Mouse (Mus musculus) embryonic facial prominence, embryonic 10.5 days (tissue): ENCODE data around the gene Tedc1. TPM values are rescaled to one million over a fixed set of nuclear protein-coding genes. Genes with fewer than 3 reads are reported as not detected.
"Not testable (repeated sequence)": the region's sequence is repeated elsewhere in the genome, so short reads cannot be mapped to it uniquely, and the experiment has no call there.

ENCODE experiments used
- DNase-seq: peaks from one replicate; pipeline ENCODE4 v3.0.0-alpha.2; 2017; ENCODE audit warnings: low spot score
- H3K27ac ChIP-seq: fragments of 300-500 bp; sonication (generic); replicated peaks from 2 replicates; pipeline ENCODE4 v1.5.1; 2016; ENCODE audit warnings: mild to moderate bottlenecking
- H3K27me3 ChIP-seq: fragments of 300-500 bp; sonication (generic); replicated peaks from 2 replicates; pipeline ENCODE4 v1.6.1; 2016; ENCODE audit warnings: low read depth, mild to moderate bottlenecking; ENCODE audit not compliant: poor library complexity, severe bottlenecking
- H3K36me3 ChIP-seq: fragments of 300-500 bp; sonication (generic); replicated peaks from 2 replicates; pipeline ENCODE4 v1.6.1; 2016; ENCODE audit warnings: mild to moderate bottlenecking, moderate library complexity
- H3K4me1 ChIP-seq: fragments of 300-500 bp; sonication (generic); 2 replicates; pipeline ENCODE4 v1.6.1; 2016
- H3K4me3 ChIP-seq: fragments of 300-500 bp; sonication (generic); 2 replicates; pipeline ENCODE4 v1.5.1; 2016; ENCODE audit warnings: mild to moderate bottlenecking, moderate library complexity
- H3K9me3 ChIP-seq: fragments of 300-500 bp; sonication (generic); 2 replicates; pipeline ENCODE4 v1.6.1; 2016; ENCODE audit warnings: mild to moderate bottlenecking
- WGBS: fragments of 180-500 bp; shearing (Covaris S2); methylation state at CpG from one replicate; pipeline ENCODE4 v1.1.7; 2016; 5-methylcytosine and 5-hydroxymethylcytosine counted together
- polyA plus RNA-seq: library from polyadenylated mRNA; unstranded; fragments of >200 nt; fragmentation: Nextera tagmentation; extraction: Ambion mirVana; gene quantifications from 2 replicates; pipeline ENCODE4 v1.2.1, GENCODE M21; 2016

The Tedc1 gene
- polyA plus RNA-seq, 1 experiment from 2014 or later = 59.4 TPM

- Histone ChIP-seq H3K4me3 (no peak overlapping the region), H3K9me3 (no peaks in the 10 kb centered on the region), H3K36me3 (peaks cover 21% of the 10 kb centered on the region), H3K27me3 (no peaks in the 10 kb centered on the region), H3K4me1 (peaks cover 13% of the 10 kb centered on the region), H3K27ac (no peak overlapping the region)
- WGBS = 87% methylated on average over 9 of the region's 9 CpGs
- no peak for DNase-seq
Measured at GRCm38 (mm10) chr12:113168031-113168536, 11.9 kb downstream of the Tedc1 start.

- H3K4me1 ChIP-seq = no peaks in the 10 kb centered on the region
- no peaks in the 10 kb centered on the region for H3K27me3 ChIP-seq
- no peaks in the 10 kb centered on the region for H3K36me3 ChIP-seq
- DNase-seq = no peak
- no peaks in the 10 kb centered on the region for H3K9me3 ChIP-seq
- 88% methylated on average over 18 of the region's 18 CpGs for WGBS
- H3K27ac ChIP-seq = no peak overlapping the region
- no peak overlapping the region for H3K4me3 ChIP-seq
Measured at GRCm38 (mm10) chr12:113176960-113177725, 20.9 kb downstream of the Tedc1 start.

GRCm38 (mm10) chr12:113181020-113181419 lies 24.8 kb downstream of the Tedc1 start:
- 59% methylated on average over 4 of the region's 4 CpGs for WGBS
- Histone ChIP-seq H3K36me3 (no peaks in the 10 kb centered on the region), H3K27me3 (peaks cover 21% of the 10 kb centered on the region), H3K4me1 (peaks cover 11% of the 10 kb centered on the region), H3K4me3 (no peak overlapping the region), H3K9me3 (no peaks in the 10 kb centered on the region), H3K27ac (no peak overlapping the region)
- DNase-seq = no peak

- H3K27me3 ChIP-seq = peaks cover 53% of the 10 kb centered on the region
Measured at GRCm38 (mm10) chr12:113184945-113185344, 28.7 kb downstream of the Tedc1 start.

GRCm38 (mm10) chr12:113185442-113186291 lies 29.4 kb downstream of the Tedc1 start, which contains the start of gene Tmem121:
Tmem121 (plus strand) TSS chr12:113185930.
- H3K9me3 ChIP-seq = no peaks in the 10 kb centered on the region
- peak; percentile 72 for DNase-seq
- peaks cover 27% of the 10 kb centered on the region for H3K36me3 ChIP-seq
- peak within 1 kb of the TSS; percentile 78 for H3K4me3 ChIP-seq
- H3K27ac ChIP-seq = peak within 1 kb of the TSS; percentile 81
- peaks cover 53% of the 10 kb centered on the region for H3K27me3 ChIP-seq
- 1% methylated on average over 63 of the region's 63 CpGs for WGBS
- peaks cover 36% of the 10 kb centered on the region for H3K4me1 ChIP-seq

More at GRCm38 (mm10) chr12:113184945-113185344, 28.7 kb downstream of the Tedc1 start:
- WGBS = 57% methylated on average over 5 of the region's 5 CpGs
- H3K36me3 ChIP-seq = peaks cover 20% of the 10 kb centered on the region
- peaks cover 36% of the 10 kb centered on the region for H3K4me1 ChIP-seq
- peak overlapping the region; percentile 78; the same call in 1 of the 2 replicates for H3K4me3 ChIP-seq
- DNase-seq = no peak
- no peak overlapping the region for H3K27ac ChIP-seq
- H3K9me3 ChIP-seq = no peaks in the 10 kb centered on the region

GRCm38 (mm10) chr12:113186326-113187010 lies 30.2 kb downstream of the Tedc1 start:
- H3K27me3 ChIP-seq = peaks cover 53% of the 10 kb centered on the region
- WGBS = 41% methylated on average over 12 of the region's 12 CpGs
- H3K27ac ChIP-seq = peak overlapping the region; percentile 81
- peak overlapping the region; percentile 78 for H3K4me3 ChIP-seq
- H3K36me3 ChIP-seq = peaks cover 35% of the 10 kb centered on the region
- no peaks in the 10 kb centered on the region for H3K9me3 ChIP-seq
- H3K4me1 ChIP-seq = peaks cover 36% of the 10 kb centered on the region
- no peak for DNase-seq

- Histone ChIP-seq H3K4me3 (peak overlapping the region; percentile 78), H3K9me3 (no peaks in the 10 kb centered on the region), H3K27ac (no peak overlapping the region), H3K27me3 (peaks cover 53% of the 10 kb centered on the region), H3K36me3 (peaks cover 35% of the 10 kb centered on the region), H3K4me1 (peaks cover 36% of the 10 kb centered on the region)
- DNase-seq = no peak
- WGBS = 54% methylated on average over 4 of the region's 4 CpGs
Measured at GRCm38 (mm10) chr12:113187011-113187375, 30.8 kb downstream of the Tedc1 start.

GRCm38 (mm10) chr12:113187584-113188295 lies 31.5 kb downstream of the Tedc1 start:
- Histone ChIP-seq H3K9me3 (no peaks in the 10 kb centered on the region), H3K27me3 (peaks cover 53% of the 10 kb centered on the region), H3K4me1 (peaks cover 36% of the 10 kb centered on the region), H3K36me3 (peaks cover 35% of the 10 kb centered on the region), H3K27ac (peak overlapping the region; percentile 49; the same call in 1 of the 2 replicates), H3K4me3 (peak overlapping the region; percentile 78)
- DNase-seq = peak; percentile 91
- 4% methylated on average over 56 of the region's 56 CpGs for WGBS

GRCm38 (mm10) chr12:113188349-113189055 lies 32.3 kb downstream of the Tedc1 start:
- 89% methylated on average over 51 of the region's 51 CpGs for WGBS
- Histone ChIP-seq H3K36me3 (peaks cover 35% of the 10 kb centered on the region), H3K9me3 (no peaks in the 10 kb centered on the region), H3K27ac (no peak overlapping the region), H3K4me3 (peak overlapping the region; percentile 78), H3K27me3 (peaks cover 53% of the 10 kb centered on the region), H3K4me1 (peaks cover 36% of the 10 kb centered on the region)
- DNase-seq = no peak

- no peak for DNase-seq
- Histone ChIP-seq H3K27me3 (peaks cover 8% of the 10 kb centered on the region), H3K4me1 (0 out of 2 replicates have a peak, but pooled peaks cover under 1% of the 10 kb centered on the region), H3K4me3 (no peak overlapping the region), H3K36me3 (peaks cover 30% of the 10 kb centered on the region), H3K27ac (no peak overlapping the region), H3K9me3 (peaks cover 5% of the 10 kb centered on the region; the same call in 1 of the 2 replicates)
- 65% methylated on average over 2 of the region's 2 CpGs for WGBS
Measured at GRCm38 (mm10) chr12:113193423-113193822, 37.2 kb downstream of the Tedc1 start.

GRCm38 (mm10) chr12:113199132-113199531 lies 42.9 kb downstream of the Tedc1 start:
- not testable (repeated sequence) for H3K4me3 ChIP-seq, H3K4me1 ChIP-seq, H3K36me3 ChIP-seq, H3K27me3 ChIP-seq, H3K27ac ChIP-seq, DNase-seq
- 89% methylated on average over 3 of the region's 6 CpGs for WGBS
- H3K9me3 ChIP-seq = peaks cover 10% of the 10 kb centered on the region; the same call in 1 of the 2 replicates
